Mouse (Mus musculus) adipocyte (in vitro differentiated cells): ENCODE results near the gene Hacd2.

Source experiments
- DNase-seq: peaks from one replicate; pipeline ENCODE4 v3.0.0-alpha.2; 2016; ENCODE audit warnings: low spot score

Hacd2 gene

DNA sequence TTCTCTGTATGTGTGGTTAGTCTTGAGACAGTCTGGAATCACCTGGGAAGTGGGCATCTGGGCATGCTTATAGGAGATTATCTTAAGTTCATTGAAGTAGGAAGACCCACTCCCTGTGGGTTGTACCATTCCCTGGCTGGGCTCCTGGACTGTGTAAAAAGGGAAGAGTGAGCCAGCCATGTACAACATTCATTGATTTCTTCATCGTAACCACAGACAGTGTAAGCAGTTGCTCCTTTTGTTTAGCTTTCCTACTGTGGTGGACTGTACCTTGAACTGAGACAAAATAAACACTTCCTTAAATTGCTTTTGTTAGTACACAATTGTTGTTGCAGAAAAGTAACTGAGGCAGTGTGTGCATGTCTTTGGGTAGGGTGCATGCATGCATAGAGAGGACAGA lies 33.6 kb downstream of the Hacd2 start:
- peak; percentile 76 for DNase-seq

DNA sequence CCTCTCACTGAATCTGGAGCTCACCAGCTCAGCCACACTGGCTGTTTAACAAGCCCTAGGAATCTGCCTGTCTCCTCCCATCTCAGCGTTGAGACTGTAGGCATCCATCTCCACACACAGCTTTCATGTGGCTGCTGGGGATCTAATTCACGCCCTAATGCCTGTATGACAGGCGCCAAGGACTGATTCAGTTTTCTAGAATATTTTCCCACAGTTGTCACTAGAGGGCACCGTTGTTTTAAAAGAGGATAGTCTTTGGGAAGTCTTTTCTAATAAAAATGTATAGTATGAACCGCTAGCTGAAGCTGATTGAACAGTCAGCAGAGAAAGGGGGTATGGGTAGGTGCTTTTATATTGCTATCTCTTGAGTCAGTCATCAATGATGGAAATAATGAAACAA lies 34.1 kb downstream of the Hacd2 start:
- DNase-seq: peak; percentile 71

DNA sequence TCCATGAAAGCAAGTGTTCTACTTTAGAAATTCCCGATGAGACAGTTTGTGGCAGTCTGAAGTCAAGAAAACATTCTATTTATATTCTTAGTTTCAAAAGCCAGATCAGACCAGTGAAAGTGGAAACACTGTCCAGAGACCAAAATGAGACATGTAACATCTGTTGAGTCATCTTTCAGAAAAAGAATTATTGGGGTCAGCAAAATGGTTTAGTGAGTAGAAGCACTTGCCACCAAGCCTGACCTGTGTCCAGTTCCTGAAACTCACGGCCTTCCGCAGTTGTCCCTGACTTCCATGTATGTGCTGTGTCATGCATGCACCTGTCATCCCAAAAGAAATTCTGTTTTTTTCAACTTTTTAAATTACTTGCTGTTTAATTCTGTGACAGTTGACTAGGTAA lies 34.6 kb downstream of the Hacd2 start:
- no peak for DNase-seq

DNA sequence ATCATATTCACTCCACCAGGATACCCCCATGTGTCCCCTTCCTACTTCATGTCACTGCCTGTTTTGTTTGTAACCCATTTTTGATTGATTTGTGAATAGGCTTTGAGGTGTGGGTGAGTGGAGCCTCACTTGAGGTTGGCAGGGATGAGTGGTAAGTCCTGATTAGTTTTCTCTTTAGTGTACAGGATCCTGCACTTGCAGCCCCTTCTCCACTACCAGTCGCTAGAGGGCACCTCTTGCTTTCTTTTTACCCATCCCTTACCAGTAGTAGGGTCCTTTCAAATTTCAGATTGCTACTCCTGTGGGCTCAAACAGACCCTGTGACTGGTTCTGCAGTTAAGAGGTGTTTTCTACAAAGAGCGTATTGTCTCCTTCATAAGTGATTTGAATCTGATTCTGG lies 38.8 kb downstream of the Hacd2 start:
- DNase-seq: no peak

DNA sequence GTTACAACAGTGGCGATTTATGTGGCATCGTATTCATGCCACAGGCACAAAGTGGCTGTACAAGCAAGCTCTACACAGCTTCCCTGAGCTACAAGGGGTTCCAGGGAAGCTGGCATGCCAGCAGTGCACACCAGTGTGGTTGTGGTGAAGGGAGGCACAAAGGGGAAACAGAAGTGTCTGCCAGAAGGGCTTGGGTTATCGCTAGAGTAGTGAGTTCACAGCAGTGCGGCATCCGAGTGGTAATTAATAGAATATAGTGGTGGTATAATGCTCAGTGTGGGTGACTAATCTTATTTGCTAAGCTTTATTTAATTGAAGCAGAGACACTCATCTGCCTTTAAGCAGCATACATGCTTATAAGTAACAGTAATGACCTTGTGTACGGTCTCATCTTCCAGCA lies 43.5 kb downstream of the Hacd2 start:
- no peak for DNase-seq

DNA sequence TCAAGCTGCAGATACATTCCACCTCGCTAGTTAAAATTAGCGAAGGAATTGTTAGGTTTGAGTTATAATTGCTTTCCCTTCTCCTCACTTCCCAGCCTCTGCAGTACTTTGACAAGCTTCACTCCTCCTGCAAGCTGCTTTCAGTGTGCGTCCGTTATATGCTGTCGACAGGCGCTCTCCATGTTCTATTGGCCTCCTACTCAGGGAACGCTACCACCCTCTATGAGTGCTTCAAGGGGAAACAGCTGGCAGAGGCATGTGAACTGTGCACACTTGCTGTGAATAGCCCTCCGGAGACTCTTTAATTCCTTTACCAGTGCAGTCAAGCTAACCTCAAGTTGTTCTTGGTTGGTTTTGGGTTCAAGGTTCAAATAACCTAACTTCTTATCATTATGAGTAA lies 44.9 kb downstream of the Hacd2 start:
- DNase-seq: no peak

DNA sequence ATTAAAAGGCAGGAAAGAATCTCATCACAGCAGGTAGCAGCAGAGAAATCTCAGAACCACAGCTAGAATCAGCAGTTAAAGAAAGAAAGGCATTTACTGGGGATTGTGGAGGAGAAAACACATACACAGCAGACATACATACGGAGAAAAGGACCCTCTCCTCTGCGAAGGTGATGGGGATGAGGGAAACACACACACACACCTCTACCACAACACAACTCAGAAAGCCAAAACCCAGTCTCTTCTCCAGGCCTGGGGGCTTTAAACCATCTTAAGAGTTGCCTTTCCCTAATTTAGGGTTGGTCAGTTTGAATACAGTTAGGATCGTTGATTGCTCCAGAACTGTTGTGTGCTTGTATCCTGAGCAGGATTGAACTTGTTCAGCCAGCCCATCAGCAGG lies 45.4 kb downstream of the Hacd2 start:
- DNase-seq: no peak

DNA sequence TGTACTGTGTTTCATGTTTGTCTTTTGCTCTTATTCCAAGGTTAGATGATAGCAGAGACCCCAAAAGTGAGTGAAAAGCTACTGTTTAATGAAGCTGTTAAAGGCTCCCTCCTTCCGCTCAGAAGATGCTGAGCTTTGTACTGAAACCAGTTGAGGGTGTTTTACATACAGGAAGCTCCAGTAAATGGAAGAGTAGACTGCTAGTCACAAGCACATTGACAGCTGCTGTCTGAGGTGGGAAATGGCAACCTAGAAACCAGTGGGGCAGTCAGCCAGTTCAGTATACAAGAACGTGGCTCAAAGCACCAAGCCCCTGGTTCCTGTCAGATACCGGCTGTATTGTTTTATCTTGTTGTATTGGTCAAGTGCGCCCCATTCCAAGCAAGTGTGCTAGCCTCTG lies 46.7 kb downstream of the Hacd2 start:
- no peak for DNase-seq

DNA sequence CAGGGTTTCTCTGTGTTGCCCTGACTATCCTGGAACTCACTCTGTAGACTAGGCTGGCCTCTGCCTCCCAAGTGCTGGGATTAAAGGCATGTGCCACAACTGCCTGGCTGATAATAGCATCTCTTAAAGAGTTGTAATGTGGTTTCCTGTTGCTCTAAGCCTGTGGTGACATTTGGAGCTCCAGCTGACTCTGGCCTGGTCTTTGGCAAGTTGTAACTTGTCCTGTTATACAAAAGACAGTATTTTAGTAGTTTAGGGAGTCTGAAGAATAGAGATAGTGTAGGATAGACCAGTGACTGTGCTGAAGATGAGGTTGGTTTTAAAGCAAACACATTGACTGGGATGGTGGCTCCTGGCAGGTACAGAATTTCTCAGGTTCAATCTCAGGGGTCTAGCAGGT lies 52.2 kb downstream of the Hacd2 start:
- no peak for DNase-seq

DNA sequence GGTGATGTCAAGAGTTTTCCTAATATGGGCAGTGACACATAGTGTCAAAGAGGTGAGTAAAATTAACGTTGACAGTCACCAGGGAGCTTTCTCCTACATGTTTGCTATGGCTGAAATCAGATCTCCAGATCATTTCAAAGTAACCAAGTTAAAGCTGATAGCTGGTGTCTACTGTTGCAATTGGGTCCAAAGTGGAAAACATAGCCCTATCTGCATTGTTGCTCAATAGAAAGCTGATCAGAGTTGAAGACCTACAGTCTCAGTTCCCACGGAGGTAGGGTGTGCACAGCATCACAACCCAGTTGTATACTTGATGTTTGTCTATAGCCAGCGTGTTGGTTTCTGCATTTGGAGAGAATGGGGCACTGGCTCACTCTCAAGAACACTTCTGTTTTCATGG lies 53.4 kb downstream of the Hacd2 start:
- DNase-seq: no peak

DNA sequence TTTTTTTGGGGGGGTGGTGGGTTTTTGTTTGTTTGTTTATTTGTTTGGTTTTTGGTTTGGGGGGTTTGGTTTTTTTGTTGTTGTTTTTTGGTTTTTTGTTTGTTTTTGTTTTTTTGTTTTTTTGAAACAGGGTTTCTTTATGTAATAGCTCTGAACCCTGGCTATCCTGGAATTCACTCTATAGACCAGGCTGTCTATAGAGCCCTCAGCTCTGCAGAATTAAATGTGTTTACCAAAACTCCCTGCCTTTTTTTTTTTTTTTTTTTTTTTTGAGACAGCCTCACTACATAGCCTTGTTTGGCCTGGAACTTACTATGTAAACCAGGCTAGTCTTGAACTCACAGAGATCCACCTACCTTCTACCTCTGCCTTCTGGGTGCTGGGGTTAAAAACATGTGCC lies 71.3 kb downstream of the Hacd2 start:
- DNase-seq: no peak

DNA sequence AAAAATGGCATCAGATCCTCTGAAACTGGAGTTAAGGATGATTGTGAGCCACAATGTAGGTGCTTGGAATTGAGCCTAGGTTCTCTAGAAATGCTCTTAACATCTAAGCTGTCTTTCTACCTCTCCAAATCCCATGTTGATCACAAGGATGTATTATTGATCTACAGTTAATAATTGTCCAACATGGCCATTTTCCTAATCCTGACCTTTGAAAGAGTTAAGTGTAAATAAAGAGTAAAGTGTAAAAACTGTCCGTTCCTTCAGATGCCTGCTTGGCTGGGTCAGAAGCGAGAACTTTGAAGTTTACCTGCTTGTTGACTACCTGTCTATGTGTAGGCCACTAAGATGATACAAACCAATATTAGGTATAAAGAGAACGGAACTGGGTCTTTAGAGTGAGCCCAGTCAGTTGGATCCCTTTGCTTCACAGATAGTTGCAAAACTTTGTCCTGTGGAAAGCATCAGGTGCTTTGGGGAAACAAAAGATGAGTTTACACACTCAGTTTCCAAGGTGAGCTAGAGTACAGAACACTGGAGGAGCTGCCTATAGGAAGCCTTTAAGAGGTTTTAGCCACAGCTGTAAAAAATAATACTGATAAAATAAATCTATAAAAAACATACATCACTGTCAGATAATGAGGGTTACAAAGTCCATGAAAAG lies 75.8 kb downstream of the Hacd2 start:
- no peak for DNase-seq

DNA sequence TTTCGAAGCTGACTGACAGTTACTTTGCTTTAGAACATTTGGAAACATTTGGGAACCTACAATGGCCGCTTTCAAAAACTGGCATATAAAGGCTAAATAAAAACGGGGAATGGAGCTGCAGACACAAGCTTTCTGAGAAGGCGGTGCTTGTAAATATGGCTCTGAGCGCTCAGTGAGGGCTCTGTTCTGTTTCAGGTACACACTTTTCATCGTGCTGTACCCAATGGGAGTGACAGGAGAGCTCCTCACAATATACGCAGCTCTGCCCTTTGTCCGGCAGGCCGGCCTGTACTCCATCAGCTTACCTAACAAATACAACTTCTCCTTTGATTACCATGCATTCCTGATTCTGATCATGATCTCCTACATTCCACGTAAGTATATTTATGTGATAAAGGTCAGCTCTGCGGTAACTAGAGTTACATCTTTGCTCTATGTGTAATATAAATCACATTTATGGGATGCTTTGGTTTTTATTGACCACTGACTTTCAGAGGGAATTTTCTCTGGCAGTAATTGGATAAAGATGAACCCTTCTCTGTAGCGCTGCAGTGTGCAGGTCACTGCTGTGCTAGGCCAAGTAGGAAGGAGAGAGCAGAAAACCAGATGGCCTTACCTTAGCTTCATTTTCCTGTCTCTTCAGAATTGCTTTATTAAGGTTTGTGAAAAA lies 79.7 kb downstream of the Hacd2 start:
- no peak for DNase-seq

DNA sequence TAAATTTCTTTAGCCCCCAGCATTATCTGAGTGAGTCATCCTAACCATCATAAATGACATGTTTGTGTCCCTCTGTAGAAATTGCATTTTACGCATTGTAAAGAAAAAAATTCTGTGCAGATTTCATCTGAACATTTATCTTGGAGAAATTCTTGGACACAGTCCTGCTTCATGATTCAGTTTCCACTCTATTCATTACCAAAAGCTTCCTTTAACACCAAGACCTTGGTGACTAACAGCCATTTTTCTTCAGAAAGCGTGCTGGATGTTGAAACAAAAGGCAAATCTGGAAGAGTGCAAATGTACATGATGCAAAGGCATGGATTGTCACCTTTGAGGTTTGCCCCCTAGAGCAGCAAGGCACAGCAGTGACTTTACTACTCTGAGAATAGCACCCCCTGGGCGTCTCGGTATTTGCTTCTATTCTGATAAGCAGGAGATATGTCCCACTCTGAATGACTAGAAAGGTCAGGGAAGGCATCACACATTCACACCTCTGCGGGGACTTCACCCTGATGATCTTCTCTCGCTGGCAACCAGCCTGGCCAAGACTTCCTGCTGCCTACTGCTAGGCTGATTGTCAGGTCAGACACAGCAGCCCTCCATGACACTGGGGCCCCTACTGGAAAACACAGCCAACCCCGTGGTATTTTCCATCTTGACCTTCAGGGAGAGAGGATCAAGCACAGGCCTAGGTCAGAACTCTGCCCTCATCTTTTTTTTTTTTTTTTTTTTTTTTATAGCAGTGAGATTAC lies 80.8 kb downstream of the Hacd2 start:
- DNase-seq: peak; percentile 22

DNA sequence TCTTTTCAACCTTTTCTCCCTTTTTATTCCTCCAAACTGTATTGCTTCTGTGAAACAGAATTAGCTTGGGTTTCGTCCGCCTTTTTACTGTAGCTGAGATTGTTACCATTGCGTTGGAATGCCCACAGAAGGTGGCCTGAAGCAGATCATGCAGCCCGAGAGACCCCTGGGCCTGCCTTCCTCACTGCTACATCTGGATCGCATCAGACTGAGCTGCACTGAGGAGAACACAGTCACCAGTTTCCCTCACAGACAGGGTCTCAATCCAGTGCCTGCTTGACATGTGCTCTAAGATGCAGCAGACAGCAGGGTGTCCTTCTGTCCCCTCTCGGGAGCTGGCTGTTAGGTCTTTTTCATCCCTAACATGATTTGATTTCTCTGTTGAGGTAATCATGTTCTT lies 85.8 kb downstream of the Hacd2 start:
- DNase-seq: no peak

DNA sequence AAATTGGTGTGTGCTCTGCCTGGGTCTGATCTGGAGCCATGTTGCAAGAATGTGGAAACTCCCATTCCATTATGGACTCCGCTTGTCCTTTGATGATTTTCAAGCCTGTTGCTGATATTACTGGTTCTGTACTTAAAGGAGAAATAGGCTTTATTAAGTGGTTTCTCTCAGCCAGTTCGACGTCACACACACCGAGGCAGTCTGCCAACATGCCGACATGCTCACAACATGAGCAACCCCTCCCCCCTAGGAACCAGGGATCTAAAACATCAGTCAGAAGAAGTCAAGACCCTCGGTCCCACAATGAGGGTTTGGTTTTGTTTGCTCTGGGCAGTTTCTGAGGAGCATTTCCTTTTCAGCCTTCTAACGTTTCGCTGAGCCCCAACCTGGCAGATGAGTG lies 86.9 kb downstream of the Hacd2 start:
- peak; percentile 59 for DNase-seq

DNA sequence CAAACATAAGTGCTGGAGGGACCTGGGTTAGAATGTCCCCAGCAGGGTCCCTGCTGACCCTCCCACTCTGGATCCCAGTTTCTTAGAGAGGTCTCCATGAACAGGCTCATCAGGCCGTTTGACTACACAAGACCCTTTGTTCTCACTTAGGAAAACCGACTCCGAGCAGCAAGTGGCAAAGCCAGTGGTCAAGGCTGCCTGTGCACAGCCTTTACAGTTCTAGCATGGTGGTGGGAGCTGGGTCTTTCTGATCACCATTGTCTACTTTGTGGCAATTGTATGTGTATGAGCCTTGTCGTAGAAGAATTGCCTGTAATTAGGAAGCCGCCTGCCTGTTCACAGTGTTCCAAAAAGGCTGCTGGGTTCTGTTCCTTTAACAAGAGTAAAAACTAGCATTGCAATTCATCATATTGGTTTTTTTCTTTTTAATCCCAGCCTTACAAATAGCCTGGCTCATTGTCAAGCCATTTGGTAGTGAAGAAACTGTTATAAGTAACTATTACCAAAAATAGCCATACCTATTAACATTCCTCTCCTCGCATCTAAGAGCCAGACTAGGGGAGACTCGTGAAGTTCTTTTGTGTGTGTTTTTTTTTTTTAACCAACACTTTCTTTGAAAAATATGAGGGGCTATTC lies 87.5 kb downstream of the Hacd2 start:
- DNase-seq: peak; percentile 52

DNA sequence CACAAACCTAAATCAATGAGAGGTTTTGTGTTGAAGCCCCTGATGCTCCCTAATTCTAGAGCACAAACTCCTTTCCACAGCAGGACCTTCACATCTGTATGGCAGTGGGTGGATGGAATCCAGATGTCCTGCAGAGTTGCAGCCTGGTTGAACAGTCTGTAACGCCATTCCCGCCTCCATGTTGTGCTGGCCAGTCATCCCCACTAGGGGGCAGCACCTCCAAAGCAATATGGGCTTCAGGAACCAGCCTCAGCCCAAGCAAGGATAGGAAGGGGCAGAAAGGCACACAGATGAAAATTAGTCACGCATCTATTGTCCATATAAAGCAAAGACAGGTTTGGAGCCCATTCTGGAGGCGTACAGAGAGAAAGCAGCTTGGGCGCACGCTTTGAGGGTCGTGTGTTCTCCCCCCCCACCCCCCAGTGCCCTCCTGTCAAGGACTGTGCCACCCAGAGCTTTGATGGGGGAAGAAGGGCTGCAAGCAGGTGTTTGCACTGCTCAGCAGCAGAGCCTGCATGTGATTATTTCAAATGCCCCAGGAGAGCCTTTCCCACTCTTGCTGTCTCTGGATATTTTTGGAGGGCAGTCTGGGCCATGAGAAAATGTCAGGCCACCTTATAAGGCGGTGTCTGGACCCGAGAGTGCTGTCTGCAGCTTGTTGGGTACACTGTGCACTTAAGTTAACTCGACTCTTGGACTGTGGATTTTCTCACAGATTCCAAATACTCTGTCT lies 88.3 kb downstream of the Hacd2 start:
- peak; percentile 93 for DNase-seq

DNA sequence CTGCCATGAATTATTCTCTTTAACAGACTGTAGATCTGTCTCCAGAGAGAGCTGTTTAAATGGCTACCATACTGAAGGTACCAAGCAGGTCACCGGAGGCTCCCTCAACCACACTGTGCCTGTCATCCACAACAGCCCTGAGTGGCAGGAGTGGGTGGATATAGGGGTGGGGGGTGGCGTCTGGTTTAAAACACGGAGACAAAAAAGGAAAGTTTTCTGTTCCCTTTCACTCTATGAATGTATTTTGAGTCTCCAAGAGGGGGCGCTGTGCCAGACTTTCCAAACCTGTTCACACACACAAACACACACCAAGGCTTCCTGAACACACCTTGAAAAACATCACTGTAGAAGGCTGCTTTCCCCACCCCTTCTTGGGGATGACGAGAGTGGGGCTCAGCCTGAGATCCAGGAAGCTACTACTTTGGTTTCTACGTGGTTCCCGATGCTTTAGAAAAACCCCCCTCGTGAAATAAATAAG lies 89.0 kb downstream of the Hacd2 start:
- DNase-seq: peak; percentile 66

DNA sequence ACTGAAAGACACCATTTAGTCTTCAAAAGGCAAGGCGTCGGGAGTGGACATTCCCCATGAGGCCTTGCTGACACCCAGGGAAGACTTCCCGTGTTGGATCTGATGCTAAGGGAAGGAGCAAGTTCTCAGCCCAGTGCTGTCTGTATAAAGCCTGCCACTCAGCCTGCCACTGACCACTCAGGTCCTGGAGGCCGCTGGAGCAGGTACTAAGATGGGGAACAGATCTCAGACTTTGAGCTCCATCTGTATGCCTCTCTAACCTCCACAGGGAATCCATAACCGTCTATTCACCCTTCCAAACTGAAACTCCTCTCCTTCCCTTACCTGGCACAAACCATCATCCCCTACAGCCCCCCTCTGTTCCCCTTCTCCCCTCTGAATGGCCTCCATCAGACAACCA lies 91.3 kb downstream of the Hacd2 start:
- DNase-seq: no peak

DNA sequence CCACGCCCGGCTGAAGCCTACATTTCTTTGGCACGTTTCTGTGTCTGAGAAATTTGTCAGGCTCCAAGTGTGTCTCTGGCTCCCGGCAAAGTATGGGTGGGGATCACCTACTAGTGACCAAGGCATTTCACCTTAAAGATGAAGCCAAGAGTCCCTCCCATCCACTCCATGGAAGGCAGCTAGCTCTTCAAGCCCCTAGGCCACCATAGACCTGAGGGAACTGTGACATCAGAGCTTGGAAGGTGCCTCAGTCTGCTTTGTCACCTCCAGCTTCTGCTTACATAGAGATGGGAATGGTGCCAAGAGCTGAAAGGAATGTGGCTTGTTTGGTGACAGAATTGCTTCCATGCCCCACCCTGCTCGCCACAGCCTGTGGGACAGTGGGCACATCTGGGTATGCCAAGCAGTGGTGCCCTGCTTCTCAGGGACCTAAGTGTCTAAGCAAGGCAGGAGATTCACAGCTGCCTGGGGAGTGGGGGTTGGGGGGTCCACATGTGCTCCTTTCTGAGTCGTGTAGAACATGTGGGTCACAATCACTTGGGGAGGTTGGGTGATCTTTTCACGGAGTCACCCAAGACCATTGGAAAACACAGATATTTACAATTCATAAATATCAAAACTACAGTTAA lies 94.2 kb downstream of the Hacd2 start:
- peak; percentile 27 for DNase-seq

DNA sequence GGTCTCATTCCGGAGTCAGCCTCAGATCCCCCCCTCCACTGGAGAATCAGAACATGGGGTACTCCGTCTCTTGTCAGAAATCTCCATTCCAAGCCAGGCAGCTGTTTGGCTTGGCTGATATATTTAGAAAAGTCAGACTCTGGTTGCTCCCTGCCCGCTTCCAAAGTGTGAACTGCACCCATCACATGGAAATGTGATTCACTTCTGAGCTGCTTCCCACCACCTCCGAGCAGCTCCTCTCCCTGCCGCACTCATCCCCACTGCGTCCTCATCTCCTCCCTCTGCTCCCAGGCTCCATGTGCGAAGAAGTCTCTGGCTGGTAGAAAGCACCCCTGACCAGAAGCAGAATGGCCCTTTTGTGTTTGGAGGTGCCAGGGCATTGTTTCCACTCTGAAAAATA lies 95.2 kb downstream of the Hacd2 start:
- peak; percentile 12 for DNase-seq
